Mouse (Mus musculus): Measurements from ENCODE around the gene Aldh1a7. TPM values are rescaled to one million over a fixed set of nuclear protein-coding genes. Genes with fewer than 3 reads are reported as not detected.
"Not testable (repeated sequence)": the region's sequence is repeated elsewhere in the genome, so short reads cannot be mapped to it uniquely, and the experiment has no call there.

The Aldh1a7 gene
- polyA plus RNA-seq, 1 experiment from 2014 or later: 17.0 TPM

DNA sequence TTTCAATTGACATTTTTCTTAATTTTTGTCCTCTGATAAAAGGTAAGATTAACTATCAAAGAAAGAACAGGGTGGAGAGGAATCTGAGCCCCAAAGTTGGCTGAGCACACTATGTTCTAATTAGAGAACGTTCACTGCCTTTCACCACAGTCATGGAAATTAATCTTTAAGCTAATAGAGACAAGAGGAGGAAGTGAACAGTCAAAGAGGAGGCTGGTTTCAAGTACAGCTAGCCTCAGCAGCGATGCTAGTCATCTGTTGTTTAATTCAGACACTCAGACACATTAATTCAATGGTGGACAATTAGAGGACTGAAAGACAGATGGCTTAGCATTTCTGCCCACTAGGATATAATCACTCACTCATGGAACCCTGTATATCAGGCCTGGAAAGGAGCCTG, 77.4 kb downstream of the Aldh1a7 start:
- H3K4me3 ChIP-seq (ENCODE audit: low read length): no peak overlapping the region
- peaks cover 3% of the 10 kb centered on the region; the same call in 1 of the 2 replicates for H3K4me1 ChIP-seq (ENCODE audit: control insufficient read depth, insufficient read depth, low read length)
- no peaks in the 10 kb centered on the region for H3K9me3 ChIP-seq (ENCODE audit: control insufficient read depth, low read length)
- H3K27me3 ChIP-seq (replicated peaks; ENCODE audit: control insufficient read depth, insufficient read depth, low read length): no peaks in the 10 kb centered on the region
- no peak overlapping the region for H3K4me2 ChIP-seq (ENCODE audit: low read depth, low read length)
- no peaks in the 10 kb centered on the region for H3K36me3 ChIP-seq (ENCODE audit: control insufficient read depth, insufficient read depth, low read length)
- ATAC-seq: no peak
- no peak overlapping the region for H3K27ac ChIP-seq (ENCODE audit: low read length)
- no peak overlapping the region for H3K9ac ChIP-seq (ENCODE audit: low read depth, low read length)
- WGBS: 16% methylated on average over 2 of the region's 2 CpGs

DNA sequence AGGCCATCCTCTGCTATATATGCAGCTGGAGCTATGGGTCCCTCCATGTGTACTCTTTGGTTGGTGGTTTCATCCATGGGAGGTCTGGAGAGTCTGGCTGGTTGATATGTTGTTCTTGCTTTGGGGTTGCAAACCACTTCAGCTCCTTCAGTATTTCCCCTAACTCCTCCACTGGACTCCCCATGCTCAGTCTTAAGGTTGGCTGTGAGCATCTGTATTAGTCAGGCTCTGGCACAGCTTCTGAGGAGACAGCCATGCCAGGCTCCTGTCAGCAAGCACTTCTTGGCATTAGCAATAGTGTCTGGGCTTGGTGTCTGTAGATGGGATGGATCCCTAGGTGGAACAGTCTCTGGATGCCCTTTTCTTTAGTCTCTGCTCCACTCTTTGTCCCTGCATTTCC, 79.9 kb downstream of the Aldh1a7 start:
- not testable (repeated sequence) for H3K27me3 ChIP-seq (replicated peaks; ENCODE audit: control insufficient read depth, insufficient read depth, low read length); H3K4me1 ChIP-seq (ENCODE audit: control insufficient read depth, insufficient read depth, low read length); H3K4me3 ChIP-seq (ENCODE audit: low read length); H3K27ac ChIP-seq (ENCODE audit: low read length); H3K9me3 ChIP-seq (ENCODE audit: control insufficient read depth, low read length); H3K36me3 ChIP-seq (ENCODE audit: control insufficient read depth, insufficient read depth, low read length); ATAC-seq; H3K4me2 ChIP-seq (ENCODE audit: low read depth, low read length); H3K9ac ChIP-seq (ENCODE audit: low read depth, low read length)

DNA sequence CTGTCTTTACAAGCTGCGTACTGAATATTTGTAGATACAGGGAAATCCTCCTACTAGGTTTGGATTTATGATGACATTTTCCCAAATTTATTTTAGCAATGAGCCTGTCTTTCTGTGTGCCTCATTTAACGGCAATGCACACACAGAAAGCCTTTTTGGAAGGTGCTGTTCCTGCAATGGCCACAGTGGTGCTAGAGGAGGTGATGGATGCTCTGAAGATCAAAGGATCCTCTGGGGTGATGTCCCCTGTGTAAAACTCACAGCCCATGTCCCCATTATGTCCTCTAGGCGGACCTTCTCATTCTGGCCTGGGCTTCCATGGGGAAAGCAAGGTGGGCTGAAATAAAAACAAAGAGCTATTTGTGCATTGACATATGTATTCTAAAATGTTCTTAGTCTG, 83.0 kb downstream of the Aldh1a7 start:
- no peak overlapping the region for H3K9ac ChIP-seq (ENCODE audit: low read depth, low read length)
- H3K9me3 ChIP-seq (ENCODE audit: control insufficient read depth, low read length): no peaks in the 10 kb centered on the region
- H3K36me3 ChIP-seq (ENCODE audit: control insufficient read depth, insufficient read depth, low read length): no peaks in the 10 kb centered on the region
- no peak overlapping the region for H3K4me3 ChIP-seq (ENCODE audit: low read length)
- H3K4me1 ChIP-seq (ENCODE audit: control insufficient read depth, insufficient read depth, low read length): no peaks in the 10 kb centered on the region
- WGBS: 63% methylated on average over 3 of the region's 3 CpGs
- no peak overlapping the region for H3K4me2 ChIP-seq (ENCODE audit: low read depth, low read length)
- H3K27ac ChIP-seq (ENCODE audit: low read length): no peak overlapping the region
- ATAC-seq: no peak
- H3K27me3 ChIP-seq (replicated peaks; ENCODE audit: control insufficient read depth, insufficient read depth, low read length): no peaks in the 10 kb centered on the region

Other genes starting within 250 kb of the Aldh1a7 start
- 86.5 and 90.5 TPM in 2 replicates for gene Aldh1a1, start 234.8 kb downstream of the Aldh1a7 start, polyA plus RNA-seq (2015; fragmentation: Nextera tagmentation; extraction: Ambion mirVana)
- 0.04 TPM in 1 of 2 replicates, not detected in the other for gene Tmc1, start 226.6 kb upstream of the Aldh1a7 start, polyA plus RNA-seq (2015; fragmentation: Nextera tagmentation; extraction: Ambion mirVana)

Data from intestine, embryonic 16.5 days (tissue).